Mouse (Mus musculus): ENCODE results near the gene Slc5a2.
A peak's percentile ranks its signal among the peaks of the same experiment; 100 is the strongest.

Gene Slc5a2

DNA sequence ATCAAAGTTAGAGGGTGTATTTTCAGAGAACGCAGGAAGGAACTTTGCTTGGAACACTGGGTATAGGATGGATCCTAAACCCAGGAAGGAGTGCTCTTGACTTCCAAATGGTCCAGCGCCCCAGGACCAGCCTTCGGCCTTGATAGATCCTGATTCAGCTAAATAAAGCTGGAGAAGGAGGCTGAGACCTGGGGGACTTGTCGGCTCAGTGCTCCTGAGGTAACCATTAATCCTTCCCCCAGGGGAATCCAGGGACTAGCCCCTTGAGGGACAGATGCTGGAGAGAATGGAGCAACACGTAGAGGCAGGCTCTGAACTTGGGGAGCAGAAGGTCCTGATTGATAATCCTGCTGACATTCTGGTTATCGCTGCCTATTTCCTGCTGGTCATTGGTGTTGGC is at the start of gene Slc5a2:
Gene Slc5a2 (plus strand): TSS at position 247 of the 400 bp plus-strand sequence.
- DNase-seq (ENCODE audit: low read depth in 2 of 2, low spot score in 2 of 2), result no peak

DNA sequence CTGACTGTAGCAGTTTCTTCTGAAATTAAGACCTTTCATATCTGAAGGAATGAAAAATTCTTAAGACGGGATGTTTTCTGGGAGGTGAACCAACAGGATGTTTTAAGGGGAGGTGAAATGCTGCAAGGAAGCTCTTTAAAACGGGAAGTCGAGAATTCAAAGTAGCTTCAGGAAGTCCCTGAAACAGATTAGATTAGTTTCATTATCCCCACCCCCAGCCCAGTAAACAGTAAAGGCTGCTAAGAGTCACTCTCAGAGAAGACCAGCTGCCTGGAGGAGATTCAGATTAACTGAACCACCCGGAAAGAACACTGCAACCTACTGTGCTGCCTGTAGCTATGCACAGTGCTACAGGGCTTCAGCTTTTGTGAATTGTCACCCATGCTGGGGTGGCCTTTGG is 45.5 kb upstream of the Slc5a2 start:
- DNase-seq (ENCODE audit: low read depth in 2 of 2, low spot score in 2 of 2), result no peak

DNA sequence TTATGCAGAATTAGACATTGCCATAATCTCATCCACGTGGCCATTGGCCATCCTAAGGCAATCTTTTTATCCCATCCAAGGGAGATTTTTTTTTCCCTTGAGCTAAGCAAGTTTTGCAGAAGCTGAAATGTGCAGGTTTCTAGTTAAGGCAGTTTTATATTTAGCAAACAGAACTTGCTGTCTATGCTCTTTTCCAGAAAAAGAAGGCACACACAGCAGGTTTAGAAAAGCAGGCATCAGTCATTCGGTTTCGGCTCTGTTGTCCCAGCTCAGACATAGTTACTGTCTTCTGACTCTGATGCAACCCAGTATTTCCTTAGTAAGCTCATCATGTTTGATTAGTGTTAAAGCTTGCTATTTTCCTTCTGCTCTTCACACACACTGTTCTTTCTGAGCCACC is 44.5 kb upstream of the Slc5a2 start:
- DNase-seq (ENCODE audit: low read depth in 2 of 2, low spot score in 2 of 2), result no peak

DNA sequence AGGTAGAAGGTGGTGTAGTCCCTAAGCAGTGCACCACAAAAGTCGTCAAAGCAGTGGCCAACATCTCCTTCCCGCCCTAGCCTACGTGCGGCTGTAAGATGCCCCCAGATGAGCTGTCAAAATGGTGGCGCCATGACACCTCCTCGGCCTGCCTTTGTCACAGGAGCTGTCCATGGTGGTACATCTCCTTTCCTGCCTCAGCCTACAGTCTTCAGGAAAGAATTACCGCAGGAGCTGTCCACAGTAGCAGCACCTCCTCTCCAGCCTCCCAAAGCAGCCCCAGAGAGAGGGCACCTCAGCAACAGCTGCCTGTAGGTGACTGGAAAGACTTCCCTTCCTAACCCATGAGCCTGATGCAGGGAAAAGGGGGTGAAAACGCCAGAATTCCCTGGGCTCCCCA is 33.7 kb upstream of the Slc5a2 start:
- DNase-seq (ENCODE audit: low read depth in 2 of 2, low spot score in 2 of 2), result no peak

DNA sequence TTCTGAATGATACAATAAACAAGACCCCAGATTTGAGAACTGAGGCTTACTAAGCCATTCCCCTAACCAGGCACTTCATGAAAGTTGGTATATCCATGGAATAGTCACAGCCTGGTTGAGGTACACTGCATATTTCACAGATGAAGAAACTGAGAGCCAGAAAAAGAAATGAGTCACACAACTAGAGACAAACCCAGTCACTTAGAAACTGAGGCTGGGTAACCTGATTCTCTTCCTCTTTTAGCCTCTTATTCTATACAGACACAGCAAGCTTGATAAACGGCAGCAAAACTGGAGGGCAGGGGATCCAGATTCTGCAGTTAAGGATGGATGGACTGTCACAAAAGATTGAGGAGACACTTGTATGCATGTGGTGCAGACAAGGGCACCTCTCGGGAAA is 30.7 kb upstream of the Slc5a2 start:
- DNase-seq (ENCODE audit: low read depth in 2 of 2, low spot score in 2 of 2), result no peak

DNA sequence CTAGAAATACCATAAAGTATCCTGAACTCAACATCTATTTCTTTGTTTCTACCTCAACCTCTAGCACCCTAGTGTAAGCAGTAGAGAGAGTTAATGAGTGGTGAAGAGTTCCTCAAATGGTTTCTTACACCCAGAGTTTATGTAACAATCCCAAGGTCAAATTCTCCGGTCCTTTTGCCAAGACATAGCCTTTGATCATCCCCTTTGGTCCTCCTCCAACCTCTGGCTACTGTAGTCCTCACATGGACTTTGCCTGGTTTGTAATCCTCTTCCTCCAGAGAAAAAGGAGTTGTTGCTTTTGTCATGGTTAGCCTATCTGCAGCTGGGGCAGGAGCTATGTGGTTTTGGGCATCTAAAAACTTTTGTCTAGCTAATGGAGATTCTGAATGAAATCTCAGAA is 30.0 kb upstream of the Slc5a2 start:
- DNase-seq (ENCODE audit: low read depth in 2 of 2, low spot score in 2 of 2), result no peak

DNA sequence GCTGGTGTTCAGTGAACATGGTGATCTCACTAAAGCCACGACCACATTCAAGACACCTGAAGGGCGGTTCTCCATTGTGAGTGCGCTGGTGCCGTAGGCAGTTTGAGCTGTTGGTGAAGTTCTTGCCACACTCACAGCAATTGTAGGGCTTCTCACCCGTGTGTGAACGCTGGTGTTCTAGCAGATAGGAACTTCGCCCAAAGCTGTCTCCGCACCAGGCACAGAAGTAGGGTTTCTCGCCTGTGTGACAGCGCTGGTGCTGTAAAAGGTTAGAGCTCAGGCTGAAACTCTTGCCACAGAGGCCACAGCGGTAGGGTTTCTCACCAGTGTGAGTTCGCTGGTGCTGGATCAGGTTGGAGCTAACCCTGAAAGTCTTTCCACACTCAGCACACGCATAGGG is 29.0 kb upstream of the Slc5a2 start:
- no peak for DNase-seq (ENCODE audit: low read depth in 2 of 2, low spot score in 2 of 2)

DNA sequence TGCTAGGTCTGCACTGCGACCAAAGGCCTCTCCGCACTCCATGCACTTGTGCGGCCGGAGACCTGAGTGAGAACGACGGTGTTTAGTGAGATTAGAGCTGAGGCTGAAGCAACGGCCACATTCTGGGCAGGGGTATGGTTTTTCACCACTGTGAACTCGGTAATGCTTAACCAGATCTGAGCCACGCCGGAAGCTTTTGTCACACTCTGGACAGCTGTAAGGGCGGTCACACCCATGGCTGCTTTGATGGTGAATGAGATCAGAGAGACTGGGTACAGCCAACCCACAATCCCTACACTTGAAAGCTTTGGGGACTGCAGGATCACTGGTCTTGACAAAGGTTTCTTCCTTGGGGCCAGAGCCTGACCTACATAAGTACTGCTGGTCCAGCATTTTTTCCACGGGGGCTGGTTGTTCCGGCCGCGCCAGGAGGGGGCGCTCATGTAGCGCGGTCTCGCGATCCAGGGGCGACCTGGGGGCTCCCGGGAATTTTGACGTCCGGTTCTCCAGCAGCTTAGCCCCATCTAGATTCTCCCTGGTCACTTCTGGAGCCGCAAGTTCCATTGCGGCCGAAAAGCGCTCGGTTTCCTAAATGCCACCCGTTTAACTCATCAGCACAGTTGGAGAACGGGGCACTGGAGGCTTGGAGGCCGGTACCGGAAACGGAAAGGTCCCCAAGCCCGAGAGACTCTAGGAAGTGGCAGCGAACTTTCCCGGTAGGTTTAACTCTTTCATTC is 28.4 kb upstream of the Slc5a2 start, which contains the start of gene Armc5:
Gene Armc5 (plus strand): TSS at position 487 of the 737 bp plus-strand sequence.
- peak; percentile 65 to 71 for DNase-seq (ENCODE audit: low read depth in 2 of 2, low spot score in 2 of 2)

DNA sequence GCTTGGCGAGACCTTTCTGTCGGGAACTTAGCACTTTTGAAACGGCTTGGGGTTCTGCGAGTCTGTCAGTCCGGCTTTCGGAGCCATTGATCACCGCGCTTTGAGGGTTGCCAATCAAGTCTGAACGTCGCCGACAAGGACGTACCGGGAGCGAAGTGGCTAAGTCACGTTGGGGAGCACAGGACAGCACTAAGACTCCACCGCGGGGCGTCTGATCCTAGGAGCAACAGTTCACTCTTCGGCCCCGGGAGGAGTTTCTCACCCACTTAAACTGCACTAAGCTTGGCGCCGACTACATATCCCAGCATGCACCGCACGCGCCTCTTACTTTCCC is 27.9 kb upstream of the Slc5a2 start:
- no peak for DNase-seq (ENCODE audit: low read depth in 2 of 2, low spot score in 2 of 2)

DNA sequence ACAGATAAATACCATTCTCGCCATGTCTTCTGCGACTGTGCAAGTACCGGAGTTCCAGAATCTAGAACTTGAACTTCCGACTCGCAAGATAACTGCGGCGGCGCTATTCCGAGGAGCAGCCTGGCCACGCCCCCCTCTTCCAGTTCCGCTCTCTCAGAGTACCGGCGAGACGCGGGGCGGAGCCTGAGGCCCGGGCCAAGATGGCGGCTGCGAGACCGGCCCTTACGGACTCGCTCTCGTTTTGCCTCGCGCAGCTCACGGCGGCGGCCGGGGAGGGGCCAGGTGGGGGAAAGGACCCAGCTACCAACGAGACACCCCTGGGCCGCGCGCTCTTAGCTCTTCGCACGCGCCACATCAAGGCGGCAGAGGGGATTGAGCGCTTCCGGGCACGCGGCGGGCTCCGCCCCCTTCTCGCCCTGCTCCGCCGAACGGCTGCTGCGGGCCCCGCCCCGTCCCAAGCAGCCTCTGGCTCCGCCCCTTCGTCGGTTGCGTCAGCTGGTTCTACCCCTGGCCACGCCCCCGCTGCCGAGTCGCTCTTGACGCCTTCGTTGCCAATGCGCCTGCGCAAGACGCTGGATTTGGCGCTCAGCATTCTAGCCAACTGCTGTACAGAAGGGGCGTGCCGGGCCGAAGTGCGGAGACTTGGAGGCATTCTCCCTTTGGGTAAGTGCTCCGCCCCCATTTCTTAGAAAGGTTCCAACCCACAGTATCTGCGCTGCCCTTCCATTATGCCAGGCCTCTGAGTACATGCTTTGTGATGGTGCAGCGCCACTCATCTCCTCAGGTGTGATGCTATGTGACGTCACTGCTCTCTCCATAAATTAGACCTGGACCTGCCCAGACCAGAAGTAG is 27.3 kb upstream of the Slc5a2 start, which contains the start of gene 9130023H24Rik:
Gene 9130023H24Rik (minus strand): TSS at position 105 of the 852 bp plus-strand sequence.
- peak; percentile 99 to 100 for DNase-seq (ENCODE audit: low read depth in 2 of 2, low spot score in 2 of 2)

DNA sequence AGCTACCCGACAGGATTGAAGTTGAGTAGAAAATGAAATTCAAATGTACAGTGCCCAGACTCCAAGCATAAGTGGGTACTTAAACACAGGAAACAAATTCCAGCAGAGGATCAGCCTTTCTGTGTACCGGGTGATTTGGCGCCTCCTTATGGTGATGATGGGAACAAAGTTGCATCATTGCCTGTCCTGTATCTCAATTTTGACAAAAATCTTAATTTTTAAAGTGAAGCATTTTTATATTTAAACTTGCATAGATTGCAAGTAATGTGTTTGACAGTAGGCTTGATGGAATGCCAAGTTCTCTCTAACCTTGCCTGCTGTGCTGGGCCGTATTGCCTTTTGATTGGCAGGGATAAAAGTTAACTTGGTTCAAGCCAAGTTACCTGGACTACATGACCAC is 26.5 kb upstream of the Slc5a2 start:
- peak in 1 of 2 experiments; percentile 51 for DNase-seq (ENCODE audit: low read depth in 2 of 2, low spot score in 2 of 2)

DNA sequence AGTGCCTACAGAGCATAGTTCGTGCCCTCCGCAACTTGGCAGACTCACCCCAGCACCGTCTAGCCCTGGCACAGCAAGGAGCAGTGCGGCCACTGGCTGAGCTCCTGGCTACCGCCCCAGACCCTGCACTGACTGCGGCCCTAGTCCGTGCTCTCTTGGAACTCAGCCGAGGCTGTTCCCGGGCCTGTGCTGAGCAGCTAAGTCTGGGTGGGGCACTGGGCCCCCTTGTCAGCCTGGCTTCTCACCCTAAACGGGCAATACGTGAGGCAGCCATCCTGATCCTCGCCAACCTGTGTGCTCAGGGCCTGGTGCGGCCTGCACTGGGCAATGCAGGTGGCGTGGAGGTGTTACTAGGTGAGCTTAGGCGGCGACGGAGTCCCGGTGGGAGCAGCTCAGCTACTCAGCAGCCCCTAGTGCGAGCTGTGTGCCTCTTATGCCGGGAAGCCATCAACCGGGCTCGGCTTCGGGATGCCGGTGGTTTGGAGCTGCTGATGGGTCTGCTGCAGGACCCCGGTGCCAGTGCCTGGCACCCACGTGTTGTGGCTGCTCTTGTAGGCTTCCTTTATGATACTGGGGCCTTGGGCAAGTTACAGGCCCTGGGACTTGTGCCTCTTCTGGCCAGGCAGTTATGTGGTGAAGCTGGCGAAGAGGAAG is 25.2 kb upstream of the Slc5a2 start:
- no peak for DNase-seq (ENCODE audit: low read depth in 2 of 2, low spot score in 2 of 2)

DNA sequence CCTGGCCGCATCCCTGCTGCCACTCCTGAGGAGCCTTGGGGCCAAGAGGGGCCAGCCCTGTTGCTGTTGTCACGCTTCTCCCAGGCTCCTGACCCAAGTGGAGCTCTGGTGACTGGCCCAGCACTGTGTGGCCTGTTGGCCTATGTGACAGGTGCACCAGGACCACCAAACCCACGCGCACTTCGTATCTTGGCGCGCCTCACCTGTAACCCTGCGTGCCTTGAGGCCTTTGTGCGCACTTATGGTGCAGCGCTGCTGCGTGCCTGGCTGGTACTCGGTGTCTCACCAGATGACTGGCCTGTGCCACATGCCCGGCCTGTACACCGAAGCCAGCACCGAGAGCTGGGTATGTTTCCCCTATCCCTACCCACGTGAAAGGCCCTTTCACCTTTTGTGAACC is 23.1 kb upstream of the Slc5a2 start:
- no peak for DNase-seq (ENCODE audit: low read depth in 2 of 2, low spot score in 2 of 2)

DNA sequence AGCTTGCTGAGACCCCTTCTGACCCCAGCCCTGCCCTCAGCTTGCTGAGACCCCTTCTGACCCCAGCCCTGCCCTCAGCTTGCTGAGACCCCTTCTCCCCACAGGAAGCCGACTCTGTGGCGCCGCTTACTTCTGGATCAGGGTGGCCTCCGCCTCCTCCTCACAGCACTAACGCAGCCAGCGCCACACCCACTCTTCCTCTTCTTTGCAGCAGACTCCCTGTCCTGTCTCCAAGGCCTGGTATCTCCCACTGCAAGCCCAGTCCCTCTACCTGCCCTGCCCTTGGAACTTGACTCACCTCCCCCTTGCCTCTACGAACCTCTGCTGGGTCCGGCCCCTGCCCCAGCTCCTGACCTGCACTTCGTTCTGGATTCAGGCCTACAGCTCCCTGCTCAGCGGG is 21.5 kb upstream of the Slc5a2 start:
- DNase-seq (ENCODE audit: low read depth in 2 of 2, low spot score in 2 of 2), result no peak

DNA sequence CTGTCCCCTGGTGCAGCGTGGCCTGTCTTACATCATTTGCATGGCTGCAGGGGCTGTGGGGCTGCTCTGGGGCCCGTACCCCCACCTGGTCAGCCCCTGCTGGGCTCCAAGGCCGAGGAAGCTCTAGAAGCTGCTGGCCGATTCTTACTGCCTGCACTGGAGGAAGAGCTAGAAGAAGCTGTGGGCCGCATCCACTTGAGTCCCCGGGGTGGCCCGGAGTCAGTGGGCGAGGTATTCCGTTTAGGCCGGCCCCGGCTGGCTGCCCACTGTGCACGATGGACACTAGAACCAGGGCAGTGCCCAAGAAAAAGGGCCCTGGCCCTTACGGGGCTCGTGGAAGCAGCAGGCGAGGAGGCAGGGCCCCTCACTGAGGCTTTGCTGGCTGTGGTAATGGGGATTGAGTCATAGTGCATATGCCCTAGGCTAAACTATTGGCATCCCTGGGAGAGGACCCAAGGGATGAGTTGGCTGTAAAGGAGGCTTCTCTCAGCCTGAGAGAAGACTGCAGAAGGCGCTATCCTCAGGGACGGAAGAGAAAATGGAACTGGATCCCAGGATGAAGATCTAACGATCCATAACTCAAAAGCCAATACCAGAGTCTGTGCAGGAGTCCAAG is 20.9 kb upstream of the Slc5a2 start:
- no peak for DNase-seq (ENCODE audit: low read depth in 2 of 2, low spot score in 2 of 2)

DNA sequence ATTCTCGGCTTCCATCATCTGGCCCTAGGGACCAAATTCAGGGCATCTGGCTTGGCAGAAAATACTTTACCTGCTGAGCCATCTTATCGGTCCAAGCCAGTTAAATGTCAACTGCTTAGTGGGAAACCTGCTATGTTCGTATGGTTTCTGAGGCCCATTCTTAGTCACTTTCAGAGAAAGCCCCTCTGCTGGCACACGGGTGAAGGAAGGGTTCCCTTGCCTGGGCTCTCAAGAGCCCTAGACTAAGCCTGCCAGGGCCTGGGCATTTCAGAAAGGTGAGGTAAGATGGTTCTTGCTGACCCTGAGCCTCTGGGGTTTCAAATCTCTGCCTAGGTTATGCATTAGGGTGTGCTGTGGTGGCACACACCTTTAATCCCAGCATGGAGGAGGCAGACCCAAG is 19.9 kb upstream of the Slc5a2 start:
- no peak for DNase-seq (ENCODE audit: low read depth in 2 of 2, low spot score in 2 of 2)

DNA sequence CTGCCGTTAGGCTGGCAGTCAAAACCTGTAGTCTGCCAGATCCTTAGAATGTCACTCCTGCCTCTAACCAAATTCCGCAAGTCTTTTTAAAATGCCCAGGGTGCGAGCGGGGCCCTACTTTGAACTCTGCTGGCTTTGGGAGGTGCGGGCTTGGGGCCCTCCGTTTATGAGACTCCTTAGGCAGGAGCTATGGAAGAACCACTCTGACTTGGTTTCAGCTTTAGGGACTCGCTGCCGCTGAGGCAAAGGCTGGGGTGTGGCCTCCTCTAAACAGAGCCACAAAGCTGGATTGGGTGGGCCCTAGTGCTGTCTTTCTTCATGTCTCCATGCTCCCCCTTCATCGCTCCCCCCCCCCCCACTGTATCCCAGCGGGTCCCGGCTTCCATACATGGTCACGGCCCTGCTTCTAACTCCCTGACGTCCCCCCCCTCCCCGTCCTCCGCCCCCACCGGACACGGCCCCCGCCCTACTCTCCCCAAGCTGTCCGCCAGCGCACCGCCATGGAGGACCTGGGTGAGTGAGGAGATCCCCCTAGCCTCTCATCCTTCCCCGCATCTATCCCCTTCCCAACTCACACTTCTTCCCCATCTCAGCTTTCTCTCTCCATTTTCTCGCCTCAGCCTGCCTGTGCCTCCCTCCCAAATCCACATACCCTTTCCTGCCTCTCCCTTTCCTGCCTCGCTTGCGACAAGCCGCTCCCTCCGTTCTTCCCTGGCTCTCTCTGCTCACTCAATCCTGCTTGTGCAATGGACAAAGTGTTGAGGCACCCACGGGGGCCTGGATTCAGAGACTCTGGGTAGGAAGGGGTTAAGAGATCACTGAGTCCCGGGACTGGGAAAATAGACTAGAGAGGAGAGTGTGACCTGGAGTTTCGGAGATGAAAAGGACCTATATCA is 18.7 kb upstream of the Slc5a2 start, which contains the start of gene Tgfb1i1:
Gene Tgfb1i1 (plus strand): TSS at position 317 of the 896 bp plus-strand sequence.
- DNase-seq (ENCODE audit: low read depth in 2 of 2, low spot score in 2 of 2), result no peak

DNA sequence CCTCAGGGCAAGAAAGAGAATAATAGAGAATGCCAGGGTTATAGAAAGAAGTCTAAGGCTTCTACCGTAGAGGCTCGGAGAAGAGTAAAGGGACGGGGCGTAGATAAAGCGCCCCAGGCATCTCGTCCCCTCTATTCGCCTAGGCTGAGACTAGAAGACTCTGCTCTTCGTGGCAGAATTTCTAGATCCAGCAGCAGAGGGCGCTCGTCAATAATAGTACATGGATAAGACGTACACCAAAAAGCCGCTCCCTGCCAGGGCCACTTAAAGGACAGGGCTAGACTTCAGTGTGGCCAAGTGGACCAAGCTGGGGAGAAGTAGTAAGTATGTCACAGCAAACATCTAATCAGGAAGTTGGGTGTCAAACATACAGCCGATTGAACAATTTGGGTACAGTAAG is 18.0 kb upstream of the Slc5a2 start:
- peak; percentile 60 to 69 for DNase-seq (ENCODE audit: low read depth in 2 of 2, low spot score in 2 of 2)

DNA sequence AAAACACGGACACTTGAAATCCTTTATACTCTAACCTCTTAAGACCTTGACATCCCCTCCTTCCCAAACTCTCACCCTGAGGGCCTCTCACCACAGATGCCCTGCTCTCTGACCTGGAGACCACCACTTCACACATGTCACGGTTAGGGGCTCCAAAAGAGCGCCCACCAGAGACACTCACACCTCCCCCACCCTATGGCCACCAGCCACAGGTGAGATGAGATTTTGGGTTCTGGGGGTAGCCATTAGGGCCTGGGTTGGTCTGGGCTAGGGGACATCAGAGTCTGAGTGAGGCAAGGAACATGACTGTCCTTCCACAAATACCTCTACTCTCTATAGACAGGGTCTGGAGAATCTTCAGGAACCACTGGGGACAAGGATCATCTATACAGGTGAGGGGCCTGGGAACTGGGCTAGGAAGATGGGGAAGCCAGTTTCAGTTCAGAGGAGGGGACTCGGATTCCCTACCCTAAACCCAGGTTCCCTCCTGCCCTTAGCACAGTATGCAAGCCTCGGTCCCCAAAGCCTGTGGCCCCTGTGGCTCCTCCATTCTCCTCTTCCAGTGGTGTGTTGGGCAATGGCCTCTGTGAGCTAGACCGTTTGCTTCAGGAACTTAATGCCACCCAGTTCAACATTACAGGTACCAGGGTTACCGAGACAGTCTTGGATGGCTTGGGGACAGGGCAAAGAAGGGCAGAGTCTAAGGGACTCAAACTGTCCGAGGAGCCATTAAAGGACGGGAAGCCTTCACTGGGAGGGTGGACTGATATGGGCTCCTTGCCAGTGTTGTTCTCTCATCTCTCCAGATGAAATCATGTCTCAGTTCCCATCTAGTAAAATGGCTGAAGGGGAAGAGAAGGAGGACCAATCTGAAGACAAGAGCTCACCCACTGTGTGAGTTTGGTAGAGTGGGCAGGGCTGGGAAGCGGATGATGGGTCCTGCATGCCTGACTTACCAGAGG is 17.1 kb upstream of the Slc5a2 start:
- DNase-seq (ENCODE audit: low read depth in 2 of 2, low spot score in 2 of 2), result no peak

Data from CD8-positive naive resting alpha-beta T cell, adult 2 months (primary cell).